Mouse (Mus musculus) layer of hippocampus, adult 8-10 months (tissue): ENCODE results near the gene Sp6. TPM values are rescaled to one million over a fixed set of nuclear protein-coding genes. Genes with fewer than 3 reads are reported as not detected.

Experiments
- DNase-seq, 2 experiments: peaks; one replicate each; pipeline ENCODE4 v3.0.0; 2022; ENCODE audit warnings: low spot score in 2 of 2
- total RNA-seq, 4 experiments: library from RNA; stranded (reverse); gene quantifications; 2 replicates each; pipeline ENCODE4 v1.2.4; 2022

Sp6 gene
- total RNA-seq, result 1 to 10 TPM in 3 of 4 experiments, under 1 TPM in 1; 0.83 to 1.7 (median 1.5) TPM

- DNase-seq, result no peak
Observed at GRCm38 (mm10) chr11:97013121-97013670, at the start of gene Sp6. Gene Sp6 (plus strand): TSS chr11:97013394.

DNA sequence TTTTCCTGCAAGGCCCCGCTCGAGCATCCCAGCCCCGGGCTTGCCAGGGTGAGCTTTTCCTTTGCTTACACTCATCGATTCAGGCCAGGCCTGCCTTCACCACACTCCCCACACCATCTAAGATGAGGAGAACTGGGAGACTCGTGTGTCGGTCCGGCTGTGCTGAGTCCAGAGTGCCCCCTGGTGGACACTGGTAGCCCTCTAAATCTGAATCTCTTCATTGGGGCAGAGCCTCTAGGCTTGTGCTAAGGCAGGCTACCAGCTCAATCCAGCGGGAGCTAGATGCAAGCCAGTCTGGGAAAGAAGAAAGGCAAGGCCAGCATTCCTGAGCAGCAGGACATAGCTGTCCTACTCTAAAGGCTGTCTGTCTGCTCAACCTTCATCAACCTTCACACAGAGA is 49.6 kb upstream of the Sp6 start:
- peak; percentile 83 to 93 for DNase-seq

- no peak for DNase-seq
Observed at GRCm38 (mm10) chr11:96966172-96966571, 47.0 kb upstream of the Sp6 start.

DNA sequence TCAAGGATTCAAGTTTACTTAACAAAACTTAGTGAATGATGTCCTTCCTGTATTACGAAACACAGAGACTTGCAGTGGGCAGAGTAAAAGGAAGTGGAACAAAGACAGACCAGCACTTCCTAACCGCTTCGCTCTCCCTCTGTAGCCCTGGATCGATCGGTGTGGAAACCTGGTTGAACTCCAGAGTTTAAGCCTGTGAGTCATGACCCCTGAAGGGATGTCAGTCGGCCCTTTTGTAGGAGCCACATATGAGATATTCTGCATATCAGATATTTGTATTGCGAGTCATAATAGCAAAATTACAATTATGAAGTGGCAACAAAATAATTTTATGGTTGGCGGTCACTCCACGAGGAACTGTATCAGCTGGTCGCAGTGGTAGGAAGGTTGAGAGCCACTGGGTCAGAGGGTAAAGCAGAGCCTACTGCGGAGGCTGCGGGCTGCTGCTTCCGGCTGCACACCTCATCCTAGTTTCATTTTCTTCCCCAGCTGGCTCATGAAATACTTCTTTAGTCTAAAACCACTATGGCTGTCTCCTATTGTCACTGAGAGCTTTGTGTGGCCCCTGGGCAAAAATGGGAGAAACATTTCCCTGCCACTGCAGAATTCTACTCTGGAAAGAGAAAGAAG is 46.2 kb upstream of the Sp6 start:
- DNase-seq, result no peak

DNA sequence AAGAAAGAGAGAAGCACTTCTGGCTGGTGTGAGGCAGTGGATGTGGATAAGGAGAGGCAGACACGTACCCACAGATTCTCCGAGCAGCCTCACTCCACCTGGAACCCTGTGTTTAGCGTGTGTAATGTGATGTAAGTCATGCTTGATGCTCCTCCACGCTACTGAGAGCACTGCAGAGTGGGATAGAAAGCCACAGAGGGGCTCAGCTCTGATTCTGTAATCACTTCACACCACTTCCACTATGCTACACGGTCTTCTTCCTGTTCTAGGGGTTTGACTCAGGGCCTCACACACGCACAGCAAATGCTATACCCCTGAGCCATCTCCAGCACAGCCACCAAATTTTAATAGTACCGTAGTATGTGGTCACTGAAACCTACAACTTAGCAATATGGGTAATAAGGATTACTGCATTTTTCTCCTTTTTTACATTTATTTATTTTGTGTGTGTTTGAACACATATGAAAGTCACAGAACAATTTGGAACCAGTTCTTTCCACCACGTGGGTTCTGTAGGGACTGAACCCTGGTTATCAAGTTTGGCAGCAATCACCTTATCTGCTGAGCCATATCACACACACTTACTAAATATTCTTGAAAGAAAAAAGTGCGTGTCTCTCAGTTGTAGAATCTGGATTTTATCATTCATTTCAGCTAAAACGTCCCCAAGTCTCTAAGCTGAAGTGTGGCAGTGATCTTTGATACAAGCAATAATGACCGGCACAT is 45.5 kb upstream of the Sp6 start:
- no peak for DNase-seq

DNA sequence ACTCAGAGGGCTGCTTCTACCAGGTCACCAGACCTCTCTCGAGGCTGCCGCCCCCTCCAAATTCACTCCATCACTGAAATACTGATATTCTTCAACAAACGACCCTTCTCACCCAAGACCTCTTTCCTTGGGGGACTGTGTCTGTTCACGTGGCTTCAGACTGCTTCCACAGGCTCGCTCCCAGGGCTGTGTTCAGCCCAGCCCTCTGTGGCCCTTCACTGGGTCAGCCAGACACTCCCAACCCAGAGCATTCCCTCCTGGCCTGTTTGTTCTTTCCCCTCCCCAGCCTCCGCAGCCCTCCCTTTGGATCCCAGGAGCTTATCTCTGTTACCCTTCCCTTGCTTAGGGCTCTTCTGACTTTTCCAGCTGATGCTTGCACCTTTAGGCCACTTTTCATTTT is 44.7 kb upstream of the Sp6 start:
- no peak for DNase-seq

DNA sequence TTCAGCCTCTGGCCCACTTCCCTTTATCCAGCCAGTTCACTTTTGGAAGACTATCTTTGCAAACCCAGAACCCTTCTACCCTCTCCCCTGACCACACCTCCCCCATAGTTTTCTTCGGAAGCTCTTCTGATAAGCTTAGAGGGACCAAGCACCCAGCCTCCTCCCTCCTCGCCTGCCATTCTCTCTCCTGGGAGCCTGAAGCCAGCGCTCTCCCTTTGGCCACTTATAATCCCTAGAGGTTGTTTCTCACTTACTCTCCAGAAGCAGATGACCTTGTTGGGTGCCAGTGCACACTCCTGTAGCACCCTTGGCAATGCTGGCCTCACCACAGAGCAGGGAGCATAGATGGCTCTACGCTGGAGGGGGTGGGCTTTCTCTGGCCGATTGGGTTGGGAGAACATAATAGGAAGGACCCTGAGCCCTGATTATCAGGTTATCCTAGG is 43.9 kb upstream of the Sp6 start:
- DNase-seq, result no peak

DNA sequence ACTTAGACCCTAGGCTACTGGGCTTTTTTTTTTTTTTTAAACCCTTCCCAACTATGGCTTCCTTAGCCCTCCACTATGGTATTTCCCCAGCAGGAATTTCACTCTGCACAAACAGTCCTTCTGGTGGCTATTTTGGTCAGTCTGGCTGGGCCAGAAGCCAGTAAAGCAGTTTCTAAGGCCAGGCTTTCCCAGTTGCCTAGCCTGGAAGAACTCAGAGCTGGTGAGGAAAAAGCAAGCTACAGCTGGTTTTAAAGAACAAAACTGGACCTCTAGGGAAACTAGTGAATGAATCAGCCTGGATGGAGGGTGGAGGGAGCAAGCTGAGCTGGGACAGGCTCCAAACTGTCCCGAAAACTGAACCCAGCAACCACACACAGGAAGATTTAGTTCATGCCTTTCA is 43.4 kb upstream of the Sp6 start:
- no peak for DNase-seq

DNA sequence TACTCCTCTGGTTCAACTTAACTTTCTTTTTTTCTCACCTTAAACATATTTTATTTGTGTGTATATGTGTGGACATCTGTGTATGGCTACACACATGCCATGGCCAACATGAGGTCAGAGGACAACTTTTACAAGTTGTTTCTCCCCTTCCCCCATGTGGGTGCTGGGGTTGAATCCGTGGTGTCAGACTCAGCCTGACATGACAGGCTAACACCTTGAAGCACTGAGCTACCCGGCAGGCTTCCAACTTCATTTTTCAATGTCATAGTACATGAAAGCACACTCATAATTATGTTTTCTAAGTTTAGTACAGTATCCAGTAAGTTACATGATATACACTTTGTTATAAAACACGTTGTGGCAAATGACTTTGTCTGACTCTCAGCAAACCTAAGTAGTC is 42.9 kb upstream of the Sp6 start:
- DNase-seq, result no peak

DNA sequence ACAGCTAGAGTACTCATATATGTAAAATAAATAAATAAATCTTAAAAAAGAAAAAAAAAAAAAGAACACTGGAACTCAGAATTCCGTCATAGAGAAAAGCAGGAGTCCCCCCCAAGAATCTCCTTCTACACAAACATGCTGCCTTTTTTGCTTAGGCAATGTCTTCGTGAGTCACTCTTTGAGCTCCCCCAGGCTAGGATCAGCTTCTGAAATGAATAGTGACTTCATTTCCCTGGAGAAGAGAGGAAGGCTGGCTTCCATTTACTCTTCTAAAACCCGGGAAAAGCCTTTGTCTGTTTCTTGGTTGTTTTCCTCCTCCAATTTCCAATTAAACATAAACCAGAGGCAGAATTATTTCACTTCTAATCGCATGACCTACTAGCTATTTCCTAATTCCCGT is 40.3 kb upstream of the Sp6 start:
- DNase-seq, result no peak

DNA sequence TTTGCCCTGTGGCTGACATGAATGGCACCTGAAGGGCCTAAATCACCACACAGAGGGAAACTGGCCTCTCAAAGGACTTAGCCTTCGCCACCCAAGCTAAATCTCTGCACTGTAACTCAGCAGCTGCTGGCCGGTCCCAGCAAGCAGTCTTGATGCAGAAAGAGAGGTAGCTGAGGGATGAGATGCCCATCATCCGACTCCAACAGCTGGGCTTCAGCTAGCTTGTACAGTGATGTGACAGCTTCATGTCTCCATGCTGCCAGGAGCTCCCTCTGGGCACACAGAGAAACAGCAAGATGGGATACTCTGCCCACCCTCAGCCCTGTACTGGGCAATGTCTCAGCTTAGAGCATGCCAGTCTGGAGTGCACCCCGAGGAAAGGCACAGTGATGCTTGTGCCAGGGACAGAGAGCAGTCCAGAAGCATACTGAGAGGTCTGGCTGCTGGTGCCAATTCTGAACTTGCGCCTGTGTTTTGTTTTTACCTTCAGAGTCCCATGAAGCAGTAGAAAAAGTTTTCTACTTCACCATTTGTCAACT is 39.7 kb upstream of the Sp6 start:
- no peak for DNase-seq

DNA sequence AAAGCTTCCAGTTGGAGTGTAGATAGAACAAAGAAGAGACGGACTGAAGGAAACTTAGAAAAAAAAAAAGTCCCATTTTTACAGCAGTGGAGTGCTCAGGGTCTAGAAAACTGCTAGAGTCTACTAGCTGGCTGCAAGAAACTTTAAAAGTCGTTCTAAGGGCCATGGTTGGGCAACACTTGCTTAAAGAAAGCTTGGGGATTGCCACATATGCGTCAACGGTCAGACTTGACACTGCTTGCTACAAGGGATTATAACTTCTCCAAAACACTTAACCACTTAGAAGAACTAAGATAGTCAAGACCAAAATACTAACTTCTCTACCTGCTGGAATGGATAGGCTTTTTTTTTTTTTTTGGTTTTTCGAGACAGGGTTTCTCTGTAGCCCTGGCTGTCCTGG is 38.4 kb upstream of the Sp6 start:
- no peak for DNase-seq

GRCm38 (mm10) chr11:96975511-96976378 is 37.4 kb upstream of the Sp6 start:
- DNase-seq, result no peak

DNA sequence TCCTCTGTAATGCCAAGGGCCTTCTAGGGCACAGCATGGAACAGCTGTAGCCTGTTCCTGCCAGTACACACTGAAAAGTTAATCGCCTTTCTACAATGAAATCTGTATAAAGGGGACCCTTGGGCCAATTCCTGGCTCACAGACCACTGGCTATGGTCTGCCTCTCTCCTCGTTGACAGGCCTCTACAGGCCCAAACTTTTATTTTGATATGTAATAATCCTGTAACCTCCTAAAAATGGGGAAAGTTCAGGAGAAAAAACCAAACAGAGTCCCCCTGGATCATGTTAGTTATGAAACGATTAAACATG is 36.9 kb upstream of the Sp6 start:
- no peak for DNase-seq

GRCm38 (mm10) chr11:96976911-96977591 is 36.1 kb upstream of the Sp6 start:
- DNase-seq, result peak; percentile 61 to 78

GRCm38 (mm10) chr11:96977606-96978400 is 35.4 kb upstream of the Sp6 start:
- peak; percentile 100 for DNase-seq

- no peak for DNase-seq
Observed at GRCm38 (mm10) chr11:96978401-96979246, 34.6 kb upstream of the Sp6 start.

DNA sequence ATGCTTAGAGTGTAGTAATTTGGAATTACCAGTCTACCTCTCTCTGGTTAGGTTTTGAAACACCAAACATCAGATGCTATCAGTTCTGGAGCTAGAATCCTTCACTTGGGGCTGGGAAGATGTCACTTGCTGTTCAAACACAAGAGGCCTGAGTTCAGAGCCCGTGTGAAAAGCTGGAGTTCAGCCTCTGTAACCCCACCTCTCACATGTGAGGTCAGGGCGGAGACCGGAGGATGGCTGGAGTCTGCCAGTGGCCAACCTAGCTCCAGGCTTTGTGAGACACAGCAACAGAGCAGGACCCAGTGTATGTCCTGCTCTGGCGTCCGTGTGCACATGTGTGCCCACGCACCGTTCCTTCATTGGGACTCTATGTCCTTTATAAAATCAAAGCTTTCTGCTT is 33.9 kb upstream of the Sp6 start:
- no peak for DNase-seq

GRCm38 (mm10) chr11:96980021-96980420 is 33.2 kb upstream of the Sp6 start:
- DNase-seq, result no peak
